Mouse (Mus musculus): ENCODE results near the gene Igf2bp1.

The Igf2bp1 gene

GRCm38 (mm10) chr11:96005403-96006271 lies at the start of gene Igf2bp1:
Igf2bp1 (minus strand) TSS chr11:96005940.
- DNase-seq, result peak; percentile 51

- no peak for DNase-seq
These were observed 45.1 kb upstream of the Igf2bp1 start for GRCm38 (mm10) chr11:96050854-96051253.

GRCm38 (mm10) chr11:96049939-96050338 lies 44.2 kb upstream of the Igf2bp1 start:
- no peak for DNase-seq

GRCm38 (mm10) chr11:96047469-96048373 lies 42.0 kb upstream of the Igf2bp1 start:
- no peak for DNase-seq

- no peak for DNase-seq
These were observed 41.1 kb upstream of the Igf2bp1 start for GRCm38 (mm10) chr11:96046793-96047192.

GRCm38 (mm10) chr11:96046028-96046427 lies 40.3 kb upstream of the Igf2bp1 start:
- DNase-seq, result no peak

GRCm38 (mm10) chr11:96044803-96045567 lies 39.2 kb upstream of the Igf2bp1 start:
- DNase-seq, result no peak

- DNase-seq, result no peak
These were observed 32.8 kb upstream of the Igf2bp1 start for GRCm38 (mm10) chr11:96038560-96038959.

GRCm38 (mm10) chr11:96037499-96037898 lies 31.8 kb upstream of the Igf2bp1 start:
- no peak for DNase-seq

GRCm38 (mm10) chr11:96035133-96035532 lies 29.4 kb upstream of the Igf2bp1 start:
- no peak for DNase-seq

GRCm38 (mm10) chr11:96034596-96035052 lies 28.9 kb upstream of the Igf2bp1 start, which contains the start of gene Snf8:
Snf8 (plus strand) TSS chr11:96034885.
- DNase-seq, result peak; percentile 97

GRCm38 (mm10) chr11:96034116-96034515 lies 28.4 kb upstream of the Igf2bp1 start:
- DNase-seq, result no peak

GRCm38 (mm10) chr11:96033264-96033663 lies 27.5 kb upstream of the Igf2bp1 start:
- DNase-seq, result no peak

GRCm38 (mm10) chr11:96031701-96032100 lies 26.0 kb upstream of the Igf2bp1 start:
- DNase-seq, result no peak

GRCm38 (mm10) chr11:96030571-96030970 lies 24.8 kb upstream of the Igf2bp1 start:
- DNase-seq, result peak; percentile 50

- no peak for DNase-seq
These were observed 22.4 kb upstream of the Igf2bp1 start for GRCm38 (mm10) chr11:96028130-96028529.

GRCm38 (mm10) chr11:96020622-96021021 lies 14.9 kb upstream of the Igf2bp1 start:
- DNase-seq, result no peak

GRCm38 (mm10) chr11:96017941-96018351 lies 12.2 kb upstream of the Igf2bp1 start:
- no peak for DNase-seq

GRCm38 (mm10) chr11:96015421-96015820 lies 9.7 kb upstream of the Igf2bp1 start:
- no peak for DNase-seq

- DNase-seq, result no peak
These were observed 6.2 kb upstream of the Igf2bp1 start for GRCm38 (mm10) chr11:96011982-96012381.

- no peak for DNase-seq
These were observed 3.1 kb upstream of the Igf2bp1 start for GRCm38 (mm10) chr11:96008827-96009226.

GRCm38 (mm10) chr11:96007516-96008235 lies 1.9 kb upstream of the Igf2bp1 start:
- peak; percentile 43 for DNase-seq
